Mouse (Mus musculus) embryonic facial prominence, embryonic 15.5 days (tissue): ENCODE measurements around the gene Tas2r136. TPM values are rescaled to one million over a fixed set of nuclear protein-coding genes. Genes with fewer than 3 reads are reported as not detected.

Source experiments
- ATAC-seq: fragments of 200-750 bp; cut with Nextera tagmentation; 2 replicates; pipeline ENCODE4 v1.8.0; 2017; ENCODE audit warnings: low read depth, moderate TSS enrichment; ENCODE audit not compliant: insufficient number of reproducible peaks, low FRiP score, low TSS enrichment
- H3K27ac ChIP-seq: fragments of 300-500 bp; sonication (generic); replicated peaks from 2 replicates; pipeline ENCODE4 v1.5.1; 2015; ENCODE audit warnings: mild to moderate bottlenecking, inconsistent platforms
- H3K27me3 ChIP-seq: fragments of 300-500 bp; sonication (generic); 2 replicates; pipeline ENCODE4 v1.6.1; 2015; ENCODE audit warnings: inconsistent platforms
- H3K36me3 ChIP-seq: fragments of 300-500 bp; sonication (generic); 2 replicates; pipeline ENCODE4 v1.6.1; 2015; ENCODE audit warnings: mild to moderate bottlenecking, inconsistent platforms
- H3K4me1 ChIP-seq: fragments of 300-500 bp; sonication (generic); 2 replicates; pipeline ENCODE4 v1.6.1; 2015; ENCODE audit warnings: inconsistent platforms
- H3K4me2 ChIP-seq: fragments of 300-500 bp; sonication (generic); replicated peaks from 2 replicates; pipeline ENCODE4 v1.6.1; 2015; ENCODE audit warnings: mild to moderate bottlenecking, inconsistent platforms
- H3K4me3 ChIP-seq: fragments of 300-500 bp; sonication (generic); replicated peaks from 2 replicates; pipeline ENCODE4 v1.5.1; 2015; ENCODE audit warnings: mild to moderate bottlenecking, inconsistent platforms
- H3K9ac ChIP-seq: fragments of 300-500 bp; sonication (generic); 2 replicates; pipeline ENCODE4 v1.6.1; 2015; ENCODE audit warnings: inconsistent platforms
- H3K9me3 ChIP-seq: fragments of 300-500 bp; sonication (generic); replicated peaks from 2 replicates; pipeline ENCODE4 v1.6.1; 2016; ENCODE audit warnings: inconsistent platforms
- WGBS: fragments of 180-500 bp; shearing (Covaris S2); methylation state at CpG from one replicate; pipeline ENCODE4 v1.1.7; 2015; 5-methylcytosine and 5-hydroxymethylcytosine counted together
- polyA plus RNA-seq: library from polyadenylated mRNA; unstranded; fragments of >200 nt; fragmentation: Nextera tagmentation; extraction: Ambion mirVana; gene quantifications from 2 replicates; pipeline ENCODE4 v1.2.1, GENCODE M21; 2015

Gene Tas2r136
- polyA plus RNA-seq = not detected in 2 replicates

- Histone ChIP-seq H3K27ac (no peak within 1 kb of the TSS), H3K27me3 (no peaks in the 10 kb centered on the region), H3K9ac (no peak within 1 kb of the TSS), H3K9me3 (no peaks in the 10 kb centered on the region), H3K4me1 (no peaks in the 10 kb centered on the region), H3K36me3 (no peaks in the 10 kb centered on the region), H3K4me2 (no peak within 1 kb of the TSS), H3K4me3 (no peak within 1 kb of the TSS)
- ATAC-seq = no peak
These were observed at the start of gene Tas2r136 for GRCm38 (mm10) chr6:132778062-132778461. Gene Tas2r136, minus strand, starts transcription at chr6:132778162.

- ATAC-seq = no peak
- 72% methylated on average over 1 of the region's 1 CpGs for WGBS
These were observed 24.6 kb upstream of the Tas2r136 start, which contains the start of gene Tas2r117 for GRCm38 (mm10) chr6:132802518-132802917. Gene Tas2r117, plus strand, starts transcription at chr6:132802818.

GRCm38 (mm10) chr6:132795393-132795792 is 17.4 kb upstream of the Tas2r136 start:
- Histone ChIP-seq H3K9ac (no peak overlapping the region), H3K27me3 (no peaks in the 10 kb centered on the region), H3K4me2 (no peak overlapping the region), H3K4me1 (no peaks in the 10 kb centered on the region), H3K9me3 (peaks cover 6% of the 10 kb centered on the region), H3K27ac (no peak overlapping the region), H3K4me3 (no peak overlapping the region), H3K36me3 (no peaks in the 10 kb centered on the region)
- no peak for ATAC-seq
- WGBS = 23% methylated on average over 1 of the region's 1 CpGs

More at GRCm38 (mm10) chr6:132802518-132802917, 24.6 kb upstream of the Tas2r136 start, which contains the start of gene Tas2r117:
- H3K9ac ChIP-seq = no peak within 1 kb of the TSS
- H3K36me3 ChIP-seq = no peaks in the 10 kb centered on the region
- H3K4me2 ChIP-seq = no peak within 1 kb of the TSS
- H3K4me3 ChIP-seq = no peak within 1 kb of the TSS
- no peak within 1 kb of the TSS for H3K27ac ChIP-seq
- H3K4me1 ChIP-seq = no peaks in the 10 kb centered on the region
- H3K27me3 ChIP-seq = no peaks in the 10 kb centered on the region
- H3K9me3 ChIP-seq = no peaks in the 10 kb centered on the region

- Histone ChIP-seq H3K9me3 (no peaks in the 10 kb centered on the region), H3K4me3 (no peak within 1 kb of the TSS), H3K27ac (no peak within 1 kb of the TSS), H3K9ac (no peak within 1 kb of the TSS), H3K27me3 (no peaks in the 10 kb centered on the region), H3K4me2 (no peak within 1 kb of the TSS), H3K36me3 (no peaks in the 10 kb centered on the region), H3K4me1 (no peaks in the 10 kb centered on the region)
- ATAC-seq = no peak
- WGBS = 93% methylated on average over 2 of the region's 2 CpGs
These were observed 16.1 kb downstream of the Tas2r136 start, which contains the start of gene Tas2r102 for GRCm38 (mm10) chr6:132761831-132762230. Gene Tas2r102, plus strand, starts transcription at chr6:132762131.

- Histone ChIP-seq H3K4me2 (no peak within 1 kb of the TSS), H3K4me3 (no peak within 1 kb of the TSS), H3K4me1 (no peaks in the 10 kb centered on the region), H3K9me3 (no peaks in the 10 kb centered on the region), H3K36me3 (no peaks in the 10 kb centered on the region), H3K27ac (no peak within 1 kb of the TSS), H3K27me3 (no peaks in the 10 kb centered on the region), H3K9ac (no peak within 1 kb of the TSS)
- ATAC-seq = no peak
- 84% methylated on average over 1 of the region's 1 CpGs for WGBS
These were observed 23.5 kb downstream of the Tas2r136 start, which contains the start of gene Tas2r124 for GRCm38 (mm10) chr6:132754430-132754829. Gene Tas2r124, plus strand, starts transcription at chr6:132754730.

- Histone ChIP-seq H3K36me3 (no peaks in the 10 kb centered on the region), H3K27me3 (no peaks in the 10 kb centered on the region), H3K9ac (no peak overlapping the region), H3K27ac (no peak overlapping the region), H3K4me3 (no peak overlapping the region), H3K9me3 (no peaks in the 10 kb centered on the region), H3K4me2 (no peak overlapping the region), H3K4me1 (no peaks in the 10 kb centered on the region)
- WGBS = 91% methylated on average over 2 of the region's 2 CpGs
- no peak for ATAC-seq
These were observed 27.8 kb downstream of the Tas2r136 start for GRCm38 (mm10) chr6:132750206-132750605.

DNA sequence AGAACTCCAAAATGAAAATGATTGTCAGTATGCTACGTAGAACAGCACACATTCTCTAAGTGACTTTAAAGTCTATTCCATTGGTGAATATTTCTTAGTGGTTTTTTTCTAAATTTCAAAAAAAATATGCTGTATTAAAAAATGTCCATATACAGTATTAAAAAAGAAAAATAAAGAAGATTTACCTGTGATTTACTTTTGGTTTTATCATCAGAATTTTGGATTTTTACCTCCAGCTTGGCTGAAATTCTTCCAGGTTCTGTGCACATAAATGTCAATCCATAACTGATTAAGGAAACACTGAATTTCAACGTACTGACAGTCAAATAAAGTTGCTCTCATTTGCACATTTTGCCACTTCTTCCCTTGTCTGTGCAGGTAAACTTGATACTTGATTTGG is 40.0 kb downstream of the Tas2r136 start, which contains the start of gene Tas2r115:
TSS of gene Tas2r115 (minus strand) at position 101 of the 400 bp plus-strand sequence.
- no peak within 1 kb of the TSS for H3K27ac ChIP-seq
- ATAC-seq = no peak
- 61% methylated on average over 2 of the region's 2 CpGs for WGBS

More for the DNA sequence above, 40.0 kb downstream of the Tas2r136 start, which contains the start of gene Tas2r115:
- no peaks in the 10 kb centered on the region for H3K4me1 ChIP-seq
- H3K27me3 ChIP-seq = no peaks in the 10 kb centered on the region
- no peak within 1 kb of the TSS for H3K9ac ChIP-seq
- no peaks in the 10 kb centered on the region for H3K36me3 ChIP-seq
- no peak within 1 kb of the TSS for H3K4me3 ChIP-seq
- no peak within 1 kb of the TSS for H3K4me2 ChIP-seq
- no peaks in the 10 kb centered on the region for H3K9me3 ChIP-seq

Other genes starting within 250 kb of the Tas2r136 start
- gene Prh1, start 208.4 kb downstream of the Tas2r136 start, polyA plus RNA-seq = not detected in 2 replicates
- gene Prp2, start 182.2 kb downstream of the Tas2r136 start, polyA plus RNA-seq = not detected in 2 replicates
- gene A630073D07Rik, start 126.6 kb downstream of the Tas2r136 start, polyA plus RNA-seq = not detected in 2 replicates
- gene Tas2r120, start 121.2 kb downstream of the Tas2r136 start, polyA plus RNA-seq = not detected in 2 replicates
- gene Tas2r121, start 77.2 kb downstream of the Tas2r136 start, polyA plus RNA-seq = not detected in 2 replicates
- not detected in 2 replicates for gene Tas2r122, start 66.2 kb downstream of the Tas2r136 start, polyA plus RNA-seq
- not detected in 2 replicates for gene Tas2r115, start 40.1 kb downstream of the Tas2r136 start, polyA plus RNA-seq
- gene Tas2r124, start 23.4 kb downstream of the Tas2r136 start, polyA plus RNA-seq = not detected in 2 replicates
- gene Tas2r102, start 16.0 kb downstream of the Tas2r136 start, polyA plus RNA-seq = not detected in 2 replicates
- gene Tas2r117, start 24.7 kb upstream of the Tas2r136 start, polyA plus RNA-seq = not detected in 2 replicates
- not detected in 2 replicates for gene Tas2r123, start 69.0 kb upstream of the Tas2r136 start, polyA plus RNA-seq
- not detected in 2 replicates for gene Tas2r116, start 77.3 kb upstream of the Tas2r136 start, polyA plus RNA-seq
- not detected in 2 replicates for gene Tas2r110, start 89.8 kb upstream of the Tas2r136 start, polyA plus RNA-seq
- not detected in 2 replicates for gene Tas2r113, start 114.8 kb upstream of the Tas2r136 start, polyA plus RNA-seq
- not detected in 2 replicates for gene Tas2r125, start 131.5 kb upstream of the Tas2r136 start, polyA plus RNA-seq
- gene Tas2r129, start 172.9 kb upstream of the Tas2r136 start, polyA plus RNA-seq = not detected in 2 replicates
- gene Tas2r131, start 179.8 kb upstream of the Tas2r136 start, polyA plus RNA-seq = not detected in 2 replicates
- gene Tas2r109, start 202.8 kb upstream of the Tas2r136 start, polyA plus RNA-seq = not detected in 2 replicates